Mouse (Mus musculus): ENCODE measurements around the gene Panx2. TPM values are rescaled to one million over a fixed set of nuclear protein-coding genes. Genes with fewer than 3 reads are reported as not detected.

Panx2 gene
- polyA plus RNA-seq, 1 experiment from 2014 or later = 0.33 TPM

DNA sequence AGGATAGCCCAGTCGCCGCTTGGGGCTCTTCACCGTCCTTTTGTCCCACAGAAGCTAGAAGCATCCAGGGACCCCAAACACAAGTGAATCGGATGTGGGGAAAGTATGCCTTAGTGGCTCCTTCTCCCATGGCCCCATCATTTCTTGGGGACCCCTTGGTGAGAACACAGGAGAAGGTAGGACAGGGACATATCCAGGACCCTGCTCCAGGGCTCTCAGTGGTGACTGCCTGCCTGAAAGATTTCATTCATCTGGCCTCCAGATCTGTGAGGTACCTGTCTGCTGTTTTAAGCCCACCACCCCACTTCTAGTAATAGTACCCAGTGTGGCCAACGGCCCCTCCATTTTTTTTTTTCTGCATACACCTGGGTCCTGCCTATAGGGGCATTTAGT, 3.0 kb downstream of the Panx2 start:
- Histone ChIP-seq H3K27me3 (peaks cover 65% of the 10 kb centered on the region), H3K9me3 (replicated peaks) (no peaks in the 10 kb centered on the region), H3K4me1 (peaks cover 10% of the 10 kb centered on the region), H3K4me2 (replicated peaks) (no peak overlapping the region), H3K9ac (no peak overlapping the region), H3K4me3 (replicated peaks) (no peak overlapping the region), H3K27ac (replicated peaks) (no peak overlapping the region), H3K36me3 (no peaks in the 10 kb centered on the region)
- no peak for ATAC-seq (ENCODE audit: insufficient number of reproducible peaks, low FRiP score, low TSS enrichment, low read depth)
- 82% methylated on average over 5 of the region's 5 CpGs for WGBS

- WGBS = 70% methylated on average over 7 of the region's 7 CpGs
- H3K9me3 ChIP-seq (replicated peaks) = no peaks in the 10 kb centered on the region
- ATAC-seq (ENCODE audit: insufficient number of reproducible peaks, low FRiP score, low TSS enrichment, low read depth) = no peak
- no peak overlapping the region for H3K9ac ChIP-seq
- no peak overlapping the region for H3K4me2 ChIP-seq (replicated peaks)
- no peaks in the 10 kb centered on the region for H3K36me3 ChIP-seq
- H3K4me3 ChIP-seq (replicated peaks) = no peak overlapping the region
- H3K27ac ChIP-seq (replicated peaks) = no peak overlapping the region
- H3K27me3 ChIP-seq = peaks cover 65% of the 10 kb centered on the region
- peaks cover 11% of the 10 kb centered on the region for H3K4me1 ChIP-seq
Observed at GRCm38 (mm10) chr15:89063001-89063400, 3.5 kb downstream of the Panx2 start.

DNA sequence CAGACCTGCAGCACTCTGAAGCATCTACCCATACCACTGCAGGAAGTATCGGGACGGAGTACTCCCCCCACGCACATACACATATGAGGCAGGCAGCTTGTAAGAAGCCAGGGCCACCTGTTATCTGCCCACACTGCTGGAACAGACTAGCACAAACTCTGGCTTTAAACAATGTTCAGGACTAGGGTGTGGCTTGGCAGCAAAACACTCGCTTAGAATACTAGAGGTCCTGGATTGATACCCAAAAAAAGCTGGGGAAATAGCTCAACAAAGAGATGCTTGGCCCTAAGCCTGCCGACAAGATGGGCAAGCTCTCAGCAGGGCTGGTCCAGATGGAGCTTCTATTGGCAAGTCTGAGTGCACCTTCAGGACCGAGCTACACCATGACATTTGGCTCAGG, 4.0 kb downstream of the Panx2 start:
- Histone ChIP-seq H3K36me3 (no peaks in the 10 kb centered on the region), H3K4me1 (peaks cover 13% of the 10 kb centered on the region), H3K9ac (no peak overlapping the region), H3K9me3 (replicated peaks) (no peaks in the 10 kb centered on the region), H3K27ac (replicated peaks) (no peak overlapping the region), H3K4me2 (replicated peaks) (no peak overlapping the region), H3K27me3 (peaks cover 65% of the 10 kb centered on the region), H3K4me3 (replicated peaks) (no peak overlapping the region)
- WGBS = 74% methylated on average over 6 of the region's 6 CpGs
- no peak for ATAC-seq (ENCODE audit: insufficient number of reproducible peaks, low FRiP score, low TSS enrichment, low read depth)

DNA sequence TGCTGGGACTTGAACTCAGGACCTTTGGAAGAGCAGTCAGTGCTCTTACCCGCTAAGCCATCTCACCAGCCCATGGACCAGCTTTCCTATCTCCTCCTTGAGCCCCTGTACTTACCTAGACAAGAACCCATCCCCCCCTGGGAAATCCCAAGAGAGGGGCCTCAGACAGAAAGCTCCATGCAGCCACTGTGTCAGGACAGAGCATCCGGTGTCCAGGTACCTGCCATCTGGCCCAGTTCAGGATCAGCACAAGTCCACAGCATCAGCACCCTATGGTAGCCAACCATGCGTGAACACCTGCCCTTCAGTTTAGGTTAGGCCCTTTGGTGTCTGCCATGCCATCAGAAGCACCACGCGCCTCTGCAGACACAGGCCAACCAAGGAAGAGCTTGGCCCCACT, 5.4 kb downstream of the Panx2 start:
- no peak for ATAC-seq (ENCODE audit: insufficient number of reproducible peaks, low FRiP score, low TSS enrichment, low read depth)
- no peak overlapping the region for H3K27ac ChIP-seq (replicated peaks)
- H3K9me3 ChIP-seq (replicated peaks) = no peaks in the 10 kb centered on the region
- no peak overlapping the region for H3K4me3 ChIP-seq (replicated peaks)
- no peak overlapping the region for H3K9ac ChIP-seq
- H3K36me3 ChIP-seq = no peaks in the 10 kb centered on the region
- H3K27me3 ChIP-seq = peaks cover 68% of the 10 kb centered on the region
- H3K4me2 ChIP-seq (replicated peaks) = no peak overlapping the region
- H3K4me1 ChIP-seq = peaks cover 12% of the 10 kb centered on the region
- 90% methylated on average over 5 of the region's 5 CpGs for WGBS

DNA sequence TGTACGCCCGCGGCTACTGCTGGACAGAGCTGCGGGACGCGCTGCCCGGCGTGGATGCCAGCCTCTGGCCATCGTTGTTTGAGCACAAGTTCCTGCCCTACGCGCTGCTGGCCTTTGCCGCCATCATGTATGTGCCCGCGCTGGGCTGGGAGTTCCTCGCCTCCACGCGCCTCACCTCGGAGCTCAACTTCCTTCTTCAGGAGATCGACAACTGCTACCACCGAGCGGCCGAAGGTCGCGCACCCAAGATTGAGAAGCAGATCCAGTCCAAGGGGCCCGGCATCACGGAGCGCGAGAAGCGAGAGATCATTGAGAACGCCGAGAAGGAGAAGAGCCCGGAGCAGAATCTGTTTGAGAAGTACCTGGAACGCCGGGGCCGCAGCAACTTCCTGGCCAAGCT, 8.1 kb downstream of the Panx2 start:
- WGBS = 44% methylated on average over 35 of the region's 35 CpGs
- no peaks in the 10 kb centered on the region for H3K36me3 ChIP-seq
- peak overlapping the region; percentile 12 for H3K4me3 ChIP-seq (replicated peaks)
- peak overlapping the region; percentile 28 for H3K4me2 ChIP-seq (replicated peaks)
- peaks cover 53% of the 10 kb centered on the region for H3K27me3 ChIP-seq
- H3K9ac ChIP-seq = no peak overlapping the region
- ATAC-seq (ENCODE audit: insufficient number of reproducible peaks, low FRiP score, low TSS enrichment, low read depth) = no peak
- H3K4me1 ChIP-seq = peaks cover 8% of the 10 kb centered on the region; the same call in 1 of the 2 replicates
- no peak overlapping the region for H3K27ac ChIP-seq (replicated peaks)
- no peaks in the 10 kb centered on the region for H3K9me3 ChIP-seq (replicated peaks)

DNA sequence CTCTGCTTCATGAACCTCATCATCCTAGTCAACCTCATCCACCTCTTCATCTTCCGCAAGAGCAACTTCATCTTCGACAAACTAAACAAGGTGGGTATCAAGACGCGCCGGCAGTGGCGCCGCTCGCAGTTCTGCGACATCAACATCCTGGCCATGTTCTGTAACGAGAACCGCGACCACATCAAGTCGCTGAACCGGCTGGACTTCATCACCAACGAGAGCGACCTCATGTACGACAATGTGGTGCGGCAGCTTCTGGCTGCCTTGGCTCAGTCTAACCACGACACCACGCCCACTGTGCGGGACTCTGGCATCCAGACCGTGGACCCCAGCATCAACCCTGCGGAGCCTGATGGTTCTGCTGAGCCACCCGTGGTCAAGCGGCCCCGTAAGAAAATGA, 8.7 kb downstream of the Panx2 start:
- Histone ChIP-seq H3K4me1 (peaks cover 8% of the 10 kb centered on the region; the same call in 1 of the 2 replicates), H3K27ac (replicated peaks) (no peak overlapping the region), H3K4me3 (replicated peaks) (peak overlapping the region; percentile 12; the same call in 1 of the 2 replicates), H3K36me3 (no peaks in the 10 kb centered on the region), H3K4me2 (replicated peaks) (peak overlapping the region; percentile 28; the same call in 1 of the 2 replicates), H3K9ac (no peak overlapping the region), H3K9me3 (replicated peaks) (no peaks in the 10 kb centered on the region), H3K27me3 (peaks cover 53% of the 10 kb centered on the region)
- ATAC-seq (ENCODE audit: insufficient number of reproducible peaks, low FRiP score, low TSS enrichment, low read depth) = no peak
- WGBS = 35% methylated on average over 26 of the region's 26 CpGs

DNA sequence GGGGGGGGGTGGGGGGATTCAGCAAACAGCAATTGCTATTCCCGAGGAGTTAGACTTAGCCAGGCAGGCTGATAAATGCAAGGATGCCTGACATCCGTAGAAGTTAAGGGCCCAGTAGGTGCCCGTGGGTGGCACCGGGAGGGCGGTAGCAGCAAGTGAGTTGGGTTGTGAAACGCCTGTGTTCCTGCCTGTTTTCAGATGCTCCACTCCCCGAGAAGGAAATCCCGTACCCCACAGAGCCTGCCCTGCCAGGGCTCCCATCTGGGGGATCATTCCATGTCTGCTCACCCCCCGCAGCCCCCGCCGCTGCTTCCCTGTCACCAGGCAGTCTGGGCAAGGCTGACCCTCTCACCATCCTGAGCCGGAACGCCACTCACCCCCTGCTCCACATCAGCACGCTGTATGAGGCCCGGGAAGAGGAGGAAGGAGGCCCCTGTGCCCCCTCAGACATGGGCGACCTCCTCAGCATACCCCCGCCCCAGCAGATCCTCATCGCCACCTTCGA, 9.9 kb downstream of the Panx2 start:
- no peak overlapping the region for H3K27ac ChIP-seq (replicated peaks)
- H3K4me2 ChIP-seq (replicated peaks) = no peak overlapping the region
- peaks cover 44% of the 10 kb centered on the region for H3K27me3 ChIP-seq
- H3K9ac ChIP-seq = no peak overlapping the region
- no peaks in the 10 kb centered on the region for H3K9me3 ChIP-seq (replicated peaks)
- H3K36me3 ChIP-seq = no peaks in the 10 kb centered on the region
- no peak overlapping the region for H3K4me3 ChIP-seq (replicated peaks)
- H3K4me1 ChIP-seq = peaks cover 12% of the 10 kb centered on the region
- WGBS = 73% methylated on average over 19 of the region's 19 CpGs
- ATAC-seq (ENCODE audit: insufficient number of reproducible peaks, low FRiP score, low TSS enrichment, low read depth) = no peak

DNA sequence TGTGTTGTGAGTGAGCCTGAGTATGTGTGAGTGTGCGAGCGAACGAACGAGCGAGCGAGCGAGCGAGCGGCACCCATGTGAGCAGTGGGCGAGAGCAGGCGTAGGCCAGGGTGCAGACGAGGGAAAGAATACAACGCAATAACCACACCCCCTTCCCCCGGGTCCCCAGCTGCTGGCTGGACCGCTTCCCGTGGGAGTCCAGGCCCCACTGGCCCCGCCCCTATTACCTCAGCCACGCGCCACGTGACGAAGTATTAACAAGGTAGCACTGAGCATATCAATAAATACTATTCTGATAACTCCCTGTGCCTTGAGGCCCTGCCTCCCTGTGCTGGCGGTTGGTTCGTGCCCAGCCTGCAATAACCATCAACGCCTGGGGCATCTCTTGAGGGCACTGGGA, 11.1 kb downstream of the Panx2 start:
- H3K36me3 ChIP-seq = no peaks in the 10 kb centered on the region
- H3K27me3 ChIP-seq = peaks cover 43% of the 10 kb centered on the region
- H3K9me3 ChIP-seq (replicated peaks) = no peaks in the 10 kb centered on the region
- 71% methylated on average over 24 of the region's 24 CpGs for WGBS
- H3K4me1 ChIP-seq = peaks cover 22% of the 10 kb centered on the region
- no peak for ATAC-seq (ENCODE audit: insufficient number of reproducible peaks, low FRiP score, low TSS enrichment, low read depth)
- no peak overlapping the region for H3K9ac ChIP-seq
- no peak overlapping the region for H3K4me3 ChIP-seq (replicated peaks)
- H3K27ac ChIP-seq (replicated peaks) = no peak overlapping the region
- no peak overlapping the region for H3K4me2 ChIP-seq (replicated peaks)

- WGBS = 69% methylated on average over 10 of the region's 10 CpGs
- peaks cover 40% of the 10 kb centered on the region for H3K4me1 ChIP-seq
- no peak overlapping the region for H3K4me2 ChIP-seq (replicated peaks)
- H3K9me3 ChIP-seq (replicated peaks) = no peaks in the 10 kb centered on the region
- no peaks in the 10 kb centered on the region for H3K36me3 ChIP-seq
- no peak for ATAC-seq (ENCODE audit: insufficient number of reproducible peaks, low FRiP score, low TSS enrichment, low read depth)
- 0 out of 2 replicates have a peak overlapping the region, but pooled peaks have one; percentile 88 for H3K27ac ChIP-seq (replicated peaks)
- H3K4me3 ChIP-seq (replicated peaks) = no peak overlapping the region
- H3K9ac ChIP-seq = no peak overlapping the region
- peaks cover 9% of the 10 kb centered on the region for H3K27me3 ChIP-seq
Observed at GRCm38 (mm10) chr15:89073993-89074603, 14.6 kb downstream of the Panx2 start.

- no peak for ATAC-seq (ENCODE audit: insufficient number of reproducible peaks, low FRiP score, low TSS enrichment, low read depth)
- WGBS = 22% methylated on average over 11 of the region's 11 CpGs
- Histone ChIP-seq H3K4me2 (replicated peaks) (peak within 1 kb of the TSS; percentile 89), H3K4me1 (peaks cover 40% of the 10 kb centered on the region), H3K27ac (replicated peaks) (peak within 1 kb of the TSS; percentile 88), H3K36me3 (no peaks in the 10 kb centered on the region), H3K9ac (peak within 1 kb of the TSS; percentile 93), H3K9me3 (replicated peaks) (no peaks in the 10 kb centered on the region), H3K27me3 (peaks cover 2% of the 10 kb centered on the region; the same call in 1 of the 2 replicates), H3K4me3 (replicated peaks) (peak within 1 kb of the TSS; percentile 78)
Observed at GRCm38 (mm10) chr15:89074613-89075477, 15.3 kb downstream of the Panx2 start, which contains the start of gene Trabd. Trabd (plus strand) TSS chr15:89075124.

- Histone ChIP-seq H3K4me2 (replicated peaks) (peak overlapping the region; percentile 89), H3K36me3 (no peaks in the 10 kb centered on the region), H3K9ac (peak overlapping the region; percentile 93), H3K4me3 (replicated peaks) (peak overlapping the region; percentile 78), H3K27ac (replicated peaks) (peak overlapping the region; percentile 88), H3K27me3 (no peaks in the 10 kb centered on the region), H3K4me1 (peaks cover 40% of the 10 kb centered on the region), H3K9me3 (replicated peaks) (no peaks in the 10 kb centered on the region)
- ATAC-seq (ENCODE audit: insufficient number of reproducible peaks, low FRiP score, low TSS enrichment, low read depth) = peak; percentile 91
- WGBS = under 1% methylated on average over 43 of the region's 59 CpGs
Observed at GRCm38 (mm10) chr15:89075478-89076147, 16.1 kb downstream of the Panx2 start.
